Mouse (Mus musculus) testis, postnatal 14 days (tissue): Measurements from ENCODE around the gene Itpr2.

Experiments used
- DNase-seq: peaks from one replicate; pipeline ENCODE4 v3.0.0; 2021; ENCODE audit warnings: low spot score

Gene Itpr2

DNA sequence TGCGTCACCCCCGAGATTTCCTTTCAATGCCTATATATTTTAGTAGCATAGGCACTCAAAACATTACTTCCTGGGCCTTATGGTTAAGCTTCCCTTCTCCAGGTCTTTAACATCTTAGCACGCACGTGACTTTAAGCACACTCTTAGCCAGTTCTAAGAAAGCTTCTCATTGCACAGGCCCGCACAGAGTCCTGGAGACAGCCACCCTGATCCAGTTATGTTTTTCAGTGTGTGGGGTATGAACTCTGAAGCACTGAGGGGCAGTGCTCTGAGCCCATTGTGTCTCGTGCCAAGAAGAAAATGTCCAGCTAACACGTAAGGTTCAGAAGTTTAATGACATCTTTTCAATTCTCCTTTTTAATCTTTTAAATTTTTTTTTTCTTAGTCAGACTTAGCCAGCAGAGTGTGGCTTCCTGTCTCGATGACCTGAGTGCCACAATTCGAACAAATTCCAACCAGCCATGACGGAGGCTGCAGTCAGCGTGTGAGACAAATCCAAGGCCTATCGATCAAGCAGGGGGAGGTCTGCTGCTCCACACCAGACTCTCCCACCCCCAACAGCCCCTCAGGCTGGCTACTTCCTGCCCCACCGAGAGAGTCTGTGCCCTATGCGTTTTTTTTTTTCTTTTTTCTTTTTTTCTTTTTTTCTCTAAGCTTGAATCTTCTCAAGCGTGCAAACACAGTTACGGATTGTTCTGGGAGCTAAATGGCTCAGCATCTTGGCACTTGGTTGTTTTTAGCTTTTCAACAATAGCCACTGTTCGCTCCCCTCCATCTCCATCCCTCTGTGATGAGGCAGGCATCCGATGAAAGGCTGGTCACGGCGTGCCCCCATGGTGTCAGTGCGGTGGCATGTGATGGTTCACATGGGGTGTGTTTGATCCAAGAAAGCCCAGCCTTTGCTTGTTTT lies 390.9 kb downstream of the Itpr2 start:
- DNase-seq: no peak

DNA sequence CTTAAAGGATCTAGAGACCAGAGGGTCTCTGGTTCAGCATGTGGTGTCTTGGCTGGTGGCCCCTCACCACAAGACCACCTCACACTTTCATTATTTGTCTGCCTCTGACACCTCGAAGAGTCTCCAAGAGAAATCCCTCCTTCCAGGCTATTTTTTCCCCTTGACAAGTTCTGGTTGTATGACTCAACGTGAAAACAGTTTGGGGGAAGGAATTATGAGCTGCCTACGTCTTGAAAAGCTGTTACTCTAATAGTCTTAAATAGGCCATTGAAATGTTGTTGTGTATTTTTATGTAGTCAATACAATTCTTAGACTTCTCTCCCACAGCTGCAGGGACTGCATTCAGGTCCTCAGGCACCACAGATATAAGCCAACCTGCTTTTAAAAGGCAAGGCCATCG lies 391.6 kb downstream of the Itpr2 start:
- DNase-seq: no peak

DNA sequence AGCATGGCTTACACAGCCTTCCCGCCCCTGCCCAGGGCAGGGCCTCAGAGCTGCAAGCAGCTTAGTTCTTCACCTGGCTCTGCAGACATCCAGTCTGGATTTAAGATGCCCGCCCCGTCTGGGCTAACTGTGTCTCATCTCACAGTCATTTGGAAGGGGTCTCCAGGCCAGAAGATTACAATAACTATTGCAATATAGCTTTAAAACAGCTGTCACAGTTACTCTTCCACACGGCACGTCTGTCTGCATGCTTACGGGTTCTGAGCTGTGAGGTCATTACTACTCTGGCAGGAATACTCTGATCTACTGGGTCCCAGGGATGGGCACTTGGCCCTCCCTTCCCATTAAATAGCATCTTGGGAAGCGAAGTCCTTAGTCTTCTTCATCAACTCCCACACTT lies 393.3 kb downstream of the Itpr2 start:
- DNase-seq: no peak

DNA sequence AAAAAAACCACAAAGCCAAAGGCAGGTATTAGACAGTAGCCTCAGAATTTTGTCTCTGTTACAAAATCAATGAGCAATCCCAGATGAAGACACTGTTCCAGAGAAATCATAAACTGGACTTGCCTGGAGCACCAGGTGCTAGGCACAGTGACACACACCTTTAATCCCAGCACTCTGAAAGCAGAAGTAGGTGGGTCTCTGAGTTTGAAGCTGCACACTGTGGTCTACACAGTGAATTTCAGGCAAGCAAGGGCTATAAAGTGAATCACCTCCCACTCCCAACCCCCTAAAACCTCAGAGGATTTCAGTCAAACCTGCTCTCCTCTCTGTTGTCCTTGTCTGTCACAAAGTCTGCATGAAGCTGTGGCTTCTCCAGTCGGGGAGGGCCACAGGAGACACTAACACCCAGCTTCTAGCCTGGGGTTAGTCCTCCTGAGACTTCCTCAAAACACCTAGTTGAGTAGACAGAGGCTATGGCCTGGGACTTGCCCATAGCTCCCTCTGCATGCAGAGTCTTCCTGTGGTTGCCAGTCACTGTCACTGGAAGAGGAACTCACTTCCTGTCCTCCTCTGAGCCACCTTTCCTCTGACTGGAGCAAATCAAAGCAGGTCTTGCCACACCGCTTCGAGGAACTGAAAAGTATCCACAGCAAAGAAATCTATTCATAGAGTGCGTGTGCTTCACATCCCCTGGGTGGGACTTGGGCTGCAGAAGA lies 394.7 kb downstream of the Itpr2 start:
- DNase-seq: no peak

DNA sequence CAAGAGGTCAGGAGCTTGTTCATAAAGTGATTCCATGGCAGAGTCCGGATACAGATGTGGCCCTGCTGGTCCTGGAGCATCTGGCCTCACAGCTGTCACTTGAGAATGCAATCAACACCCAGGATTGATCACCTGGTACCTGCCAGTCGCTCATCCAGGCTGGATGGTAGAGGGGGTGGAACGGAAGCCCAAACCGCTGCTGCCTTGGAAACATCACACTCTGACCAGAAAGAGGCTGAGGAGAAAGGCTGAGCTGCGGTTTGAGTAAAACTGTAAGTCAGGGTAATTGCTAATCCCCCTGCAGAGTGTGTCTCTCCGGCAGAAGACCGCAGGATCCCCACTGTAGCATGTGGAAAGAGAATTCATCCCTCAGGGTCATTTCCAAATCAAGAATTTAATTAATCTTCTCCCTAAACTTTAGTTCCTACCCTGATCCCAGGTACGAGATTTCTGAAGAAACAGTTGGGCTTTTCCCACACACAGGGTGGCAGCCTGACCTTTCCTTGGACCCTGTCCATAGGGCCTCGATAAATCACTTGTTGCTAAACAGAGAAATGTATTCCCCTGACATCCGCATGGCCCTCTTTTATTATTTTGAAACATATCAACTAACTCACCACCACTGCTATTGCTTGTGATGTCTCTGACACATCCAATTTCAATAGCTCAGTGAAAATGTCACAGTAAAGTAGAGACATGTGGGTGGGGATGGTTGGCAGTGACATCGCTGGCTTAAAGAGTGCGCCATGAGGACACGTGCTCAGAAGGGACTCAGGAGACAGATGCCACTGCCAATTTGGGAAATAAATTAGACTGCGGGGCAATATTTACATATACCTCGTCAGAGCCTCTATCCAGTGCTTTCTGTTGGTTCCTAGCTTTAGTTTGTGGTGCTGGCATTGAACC lies 418.7 kb downstream of the Itpr2 start:
- DNase-seq: no peak

DNA sequence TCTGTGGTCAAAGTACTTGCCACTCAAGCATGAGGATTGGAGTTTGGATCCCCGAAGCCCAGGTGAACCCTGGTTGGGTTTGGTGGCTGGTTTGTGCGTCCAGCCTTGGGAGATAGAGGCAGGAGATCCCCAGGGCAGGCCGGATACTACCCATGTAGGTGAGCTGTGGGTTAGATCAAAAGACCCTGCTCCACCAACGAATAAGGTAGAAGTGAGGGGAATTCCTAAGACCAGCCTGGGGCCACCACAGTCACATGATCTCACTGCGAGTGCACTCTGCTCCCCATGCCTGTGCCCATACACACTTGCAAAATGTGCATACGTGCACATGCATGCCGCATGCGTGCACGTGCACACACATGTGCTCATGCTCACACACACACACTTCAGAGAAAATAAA lies 419.5 kb downstream of the Itpr2 start:
- no peak for DNase-seq

DNA sequence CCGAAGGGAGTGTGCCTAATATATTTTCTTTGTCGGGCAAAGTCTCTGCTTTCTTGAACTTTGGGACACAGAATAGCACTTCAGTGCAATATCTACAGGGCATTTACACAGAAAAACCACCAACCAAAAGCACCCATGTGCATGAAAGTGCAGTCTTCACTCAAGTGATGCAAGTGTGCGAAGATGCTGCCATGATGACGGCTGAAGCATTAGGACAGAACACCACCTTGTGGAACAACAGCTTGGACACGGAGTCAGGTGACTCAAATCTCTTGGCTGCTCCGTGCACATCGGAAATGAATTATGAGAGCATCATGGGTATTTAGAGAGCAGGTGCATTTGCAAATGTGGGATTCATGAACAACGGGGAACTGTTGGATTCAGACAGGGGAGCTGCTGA lies 420.4 kb downstream of the Itpr2 start:
- DNase-seq: no peak

DNA sequence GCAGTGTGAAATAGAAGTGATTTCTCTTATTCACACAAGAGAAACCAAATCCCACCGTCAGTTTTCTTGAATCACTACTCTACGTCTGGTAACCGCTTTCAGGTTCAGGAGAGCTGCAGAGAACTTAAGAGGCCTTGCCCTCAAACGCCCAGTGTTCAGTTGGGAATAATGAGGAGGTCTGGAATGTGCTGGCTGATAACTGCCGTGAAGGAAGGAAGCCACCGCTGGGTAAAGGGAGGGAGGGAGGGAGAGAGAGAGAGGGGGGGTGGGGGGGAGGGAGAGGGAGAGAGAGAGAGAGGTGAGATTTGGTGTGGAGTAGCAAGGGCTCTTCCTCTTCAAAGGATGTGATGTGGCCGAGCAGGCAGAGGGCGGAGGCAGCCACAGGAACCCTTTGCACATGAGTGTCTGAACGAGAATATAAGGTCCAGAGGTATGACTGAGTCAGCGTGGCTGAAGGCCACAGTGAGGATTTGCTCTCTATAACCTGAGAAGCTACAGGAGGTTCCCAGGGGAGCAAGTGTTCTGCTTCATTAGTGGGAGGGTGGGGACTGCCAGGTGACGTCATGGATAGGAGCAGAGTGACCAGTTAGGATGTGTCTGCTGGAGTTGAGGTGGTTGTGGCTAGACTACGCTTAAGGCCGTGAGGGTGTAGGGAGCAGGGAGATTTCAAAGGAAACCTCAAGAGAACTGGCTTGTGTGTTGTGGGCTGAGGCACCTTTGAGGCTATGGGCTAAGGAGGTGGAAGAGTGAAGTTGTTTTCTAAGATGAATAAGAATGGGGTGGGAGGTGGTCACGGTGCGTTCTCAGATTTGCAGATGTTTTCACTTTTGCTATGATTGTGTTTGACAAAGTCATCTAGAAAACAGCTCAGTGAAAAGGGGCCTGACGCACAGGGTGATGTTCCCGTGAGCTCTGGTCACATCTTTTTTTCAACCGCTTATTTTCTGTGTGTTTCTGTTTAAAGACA lies 421.2 kb downstream of the Itpr2 start:
- DNase-seq: no peak

DNA sequence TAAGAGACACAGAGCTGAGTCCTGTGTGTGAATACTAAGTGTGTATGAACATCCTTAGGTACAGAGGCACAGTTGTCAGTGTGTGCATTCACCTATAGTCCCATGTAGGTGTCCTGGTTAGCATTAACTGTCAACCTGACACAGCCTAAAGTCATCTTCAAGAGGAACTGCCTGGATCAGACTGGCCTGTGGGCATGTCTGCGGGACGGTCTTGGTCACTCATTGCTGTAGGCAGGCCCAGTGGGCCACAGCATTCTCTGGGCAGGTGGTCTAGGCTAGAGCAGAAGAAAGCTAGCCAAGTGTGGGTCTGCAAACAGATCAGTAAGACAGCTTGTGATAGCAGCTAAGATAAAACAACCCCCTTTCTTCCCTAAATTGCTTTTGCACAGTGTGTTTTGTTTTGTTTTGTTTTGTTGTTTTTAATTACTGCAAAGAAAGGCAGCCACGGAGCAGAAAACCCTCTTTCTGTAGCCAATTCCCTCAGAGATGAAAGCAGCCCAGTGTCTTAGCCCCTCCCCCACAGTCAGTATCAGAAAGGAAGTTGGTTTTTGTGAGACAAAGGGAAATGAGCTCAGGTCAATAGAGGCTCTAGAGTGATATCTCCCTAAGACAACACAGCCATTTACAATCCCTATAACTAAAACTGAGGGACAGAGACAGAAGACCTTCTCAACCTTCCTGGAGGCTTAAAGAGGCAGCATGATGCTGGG lies 422.1 kb downstream of the Itpr2 start:
- no peak for DNase-seq

DNA sequence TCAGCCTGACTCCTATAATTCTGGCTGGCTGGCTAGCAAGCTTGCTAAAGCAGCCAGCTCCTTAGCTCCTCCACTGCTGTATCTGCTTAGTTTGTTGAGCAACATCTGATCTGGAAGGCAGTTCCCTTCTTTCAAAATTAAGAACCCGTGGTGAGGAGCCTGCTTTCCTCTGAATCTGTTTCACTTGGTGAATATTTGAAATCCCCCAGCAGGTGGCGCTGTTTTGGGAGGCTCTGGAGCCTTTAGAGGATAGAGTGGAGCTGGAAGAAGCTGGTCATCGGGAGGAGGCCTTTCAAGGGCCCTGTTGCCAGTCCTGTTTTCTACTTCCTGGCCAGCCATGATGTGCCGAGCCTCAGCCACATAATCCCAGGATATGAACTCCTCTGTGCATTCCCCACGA lies 422.8 kb downstream of the Itpr2 start:
- peak; percentile 70 for DNase-seq

DNA sequence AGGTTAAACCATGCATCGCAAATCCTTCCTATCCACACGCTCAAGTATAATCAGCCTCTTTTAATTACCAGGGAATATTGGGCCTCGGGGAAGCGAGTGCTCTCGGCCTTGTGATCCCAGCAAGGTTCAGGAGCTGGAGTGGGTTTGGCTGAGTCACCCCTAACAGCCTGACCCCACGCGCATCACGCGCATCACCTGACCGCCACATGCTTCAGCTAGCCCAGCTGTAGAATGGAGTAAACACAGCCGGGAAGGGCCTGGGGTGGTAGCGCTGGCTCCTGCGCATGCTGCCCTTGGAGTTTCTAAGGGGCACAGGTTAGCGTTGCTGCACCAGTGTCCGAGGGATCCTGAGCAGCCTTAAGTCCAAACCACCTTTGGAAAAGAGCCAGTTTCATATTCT lies 423.9 kb downstream of the Itpr2 start:
- no peak for DNase-seq

DNA sequence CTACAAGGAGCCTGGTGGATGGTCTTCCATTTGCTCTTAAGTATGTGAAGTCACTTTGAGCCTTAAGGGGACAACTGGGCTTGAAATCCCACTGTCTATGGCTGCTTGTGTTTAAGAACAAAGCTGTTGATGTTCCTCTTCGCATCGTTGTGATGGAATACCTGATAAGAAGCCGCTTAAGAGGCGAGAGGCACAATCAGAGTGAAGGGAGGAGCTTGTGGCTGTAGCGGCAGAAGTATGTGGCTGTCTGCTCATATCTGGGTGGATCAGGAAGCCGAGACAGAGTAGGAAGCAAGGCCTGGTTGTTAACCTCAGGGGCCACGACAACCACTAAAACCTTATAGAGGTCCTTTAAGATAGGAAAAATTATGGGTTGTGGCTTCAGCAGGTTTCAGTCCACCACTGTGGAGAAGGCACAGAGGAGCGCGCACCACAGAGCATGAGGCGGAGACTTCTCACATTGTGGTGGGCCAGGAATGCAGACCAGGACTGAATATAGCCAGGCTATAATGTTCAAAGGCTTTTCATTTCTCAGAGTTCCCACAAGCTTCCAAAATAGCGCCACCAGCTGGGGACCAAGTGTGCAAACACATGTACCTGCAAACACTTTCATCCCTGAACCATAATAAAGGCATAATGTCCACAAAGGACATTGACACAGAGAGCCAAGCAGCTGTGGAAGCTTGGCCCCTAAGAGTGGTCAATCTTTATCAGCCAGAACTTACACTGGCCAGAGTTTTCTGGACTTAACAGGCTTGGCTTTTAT lies 424.7 kb downstream of the Itpr2 start:
- no peak for DNase-seq

DNA sequence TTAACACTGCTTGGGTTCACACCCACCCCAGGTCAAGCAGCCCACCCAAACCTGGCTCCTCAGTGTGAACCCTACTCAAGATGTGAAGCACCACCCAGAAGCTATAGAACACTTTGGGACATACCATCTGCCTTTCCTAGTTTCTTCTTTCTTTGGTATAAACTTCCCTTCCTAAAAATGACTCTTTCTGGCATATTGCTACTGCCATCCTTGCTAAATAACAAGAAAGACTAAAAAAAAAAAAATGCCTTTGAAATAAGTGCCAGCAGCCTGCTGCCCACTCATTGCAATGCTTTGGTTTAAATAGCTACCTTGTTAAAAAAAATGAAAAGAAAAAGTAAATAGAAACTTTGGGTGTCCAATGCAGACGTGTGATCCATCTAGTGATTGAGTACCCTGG lies 429.2 kb downstream of the Itpr2 start:
- DNase-seq: no peak

DNA sequence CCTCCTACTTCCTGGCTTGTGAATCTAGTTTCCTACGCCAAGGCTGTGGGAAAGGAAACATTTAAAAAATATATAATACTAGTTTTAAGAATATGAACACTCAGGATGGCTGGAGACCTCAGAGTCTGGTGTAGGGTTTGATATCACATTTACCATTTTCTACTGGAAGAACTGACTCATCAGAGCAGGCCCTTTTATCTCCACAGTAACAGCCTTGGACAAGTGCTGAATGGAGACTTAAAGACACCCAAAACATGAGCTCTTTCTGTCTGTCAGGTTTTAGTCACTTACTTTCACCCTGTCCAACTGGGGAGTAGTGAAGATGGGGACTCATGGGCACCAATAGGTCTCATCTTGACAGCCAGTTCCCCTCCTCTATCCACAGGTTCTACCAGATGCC lies 430.1 kb downstream of the Itpr2 start:
- no peak for DNase-seq
